Mouse (Mus musculus) CH12.LX (cell line): ENCODE data around the gene Scgb1b30. TPM values are rescaled to one million over a fixed set of nuclear protein-coding genes. Genes with fewer than 3 reads are reported as not detected.
"Not testable (repeated sequence)": the region's sequence is repeated elsewhere in the genome, so short reads cannot be mapped to it uniquely, and the experiment has no call there.

ENCODE experiments used
- DNase-seq: peaks from one replicate; pipeline ENCODE4 v3.0.0-alpha.2; 2013; ENCODE audit errors: extremely low read depth
- H3K27ac ChIP-seq: 2 replicates; pipeline ENCODE4 v1.5.1; 2012; ENCODE audit warnings: low read depth, mild to moderate bottlenecking, control low read depth, moderate library complexity; ENCODE audit not compliant: insufficient read depth
- H3K27me3 ChIP-seq: replicated peaks from 2 replicates; pipeline ENCODE3; 2012; ENCODE audit warnings: inconsistent platforms
- H3K36me3 ChIP-seq, 2 experiments: replicated peaks in 1 of 2; 2 replicates each; pipeline versions ENCODE3 to v1.6.1; 2012; ENCODE audit warnings: inconsistent platforms in 1 of 2, low read length in 1 of 2, mild to moderate bottlenecking in 1 of 2, mixed read lengths in 1 of 2, moderate library complexity in 1 of 2; ENCODE audit not compliant: control insufficient read depth in 1 of 2, insufficient read depth in 1 of 2
- H3K4me1 ChIP-seq, 2 experiments: 2 replicates each; pipeline ENCODE4 v1.6.1; 2012; ENCODE audit warnings: inconsistent platforms in 1 of 2, moderate library complexity in 1 of 2; ENCODE audit not compliant: insufficient read depth in 2 of 2, control insufficient read depth in 1 of 2
- H3K4me2 ChIP-seq: 2 replicates; pipeline ENCODE4 v1.6.1; 2012; ENCODE audit warnings: low read depth, mild to moderate bottlenecking, control low read depth; ENCODE audit not compliant: poor library complexity, insufficient read depth, severe bottlenecking
- H3K4me3 ChIP-seq, 3 experiments: fragments of 150-350 bp in 1 of 3; sonication (generic) in 1 of 3; replicated peaks in 1 of 3; 2 replicates each; pipeline versions ENCODE3 to v1.5.1; 2011 to 2012; ENCODE audit warnings: low read depth in 2 of 3, low read length in 2 of 3, mild to moderate bottlenecking in 2 of 3, moderate library complexity in 2 of 3, control low read depth in 1 of 3, improper control_type of control experiment in 1 of 3, inconsistent platforms in 1 of 3, mixed read lengths in 1 of 3; ENCODE audit not compliant: poor library complexity in 1 of 3
- H3K79me2 ChIP-seq: replicated peaks from 2 replicates; pipeline ENCODE4 v1.6.1; 2012; ENCODE audit warnings: mild to moderate bottlenecking, moderate library complexity; ENCODE audit not compliant: control insufficient read depth, poor library complexity, insufficient read depth, severe bottlenecking; ENCODE audit errors: extremely low read depth
- H3K9ac ChIP-seq: 2 replicates; pipeline ENCODE4 v1.6.1; 2012; ENCODE audit warnings: low read depth, mild to moderate bottlenecking, control low read depth, moderate library complexity; ENCODE audit not compliant: insufficient read depth
- H3K9me3 ChIP-seq: replicated peaks from 2 replicates; pipeline ENCODE3; 2012; ENCODE audit warnings: low read length, inconsistent platforms, mixed read lengths
- BHLHE40 ChIP-seq: IDR thresholded peaks from 2 replicates; pipeline ENCODE4 v1.6.1; 2011; ENCODE audit warnings: mild to moderate bottlenecking, low read depth, low read length, improper control_type of control experiment
- CHD2 ChIP-seq: IDR thresholded peaks from 2 replicates; pipeline ENCODE4 v1.6.1; 2011; ENCODE audit warnings: low read length, improper control_type of control experiment
- CTCF ChIP-seq, 2 experiments: IDR thresholded peaks in 1 of 2; conservative IDR thresholded peaks in 1 of 2; 2 replicates each; pipeline ENCODE4 v1.5.1; 2011 to 2012; ENCODE audit warnings: low read depth in 2 of 2, low read length in 2 of 2, improper control_type of control experiment in 1 of 2, inconsistent platforms in 1 of 2, mild to moderate bottlenecking in 1 of 2, moderate library complexity in 1 of 2
- E2F4 ChIP-seq: IDR thresholded peaks from 2 replicates; pipeline ENCODE4 v1.6.1; 2011; ENCODE audit warnings: low read depth, low read length, improper control_type of control experiment; ENCODE audit not compliant: insufficient replicate concordance
- EP300 ChIP-seq: IDR thresholded peaks from 2 replicates; pipeline ENCODE4 v1.6.1; 2011; ENCODE audit warnings: low read length, improper control_type of control experiment
- GABPA ChIP-seq: IDR thresholded peaks from 2 replicates; pipeline ENCODE4 v1.6.1; 2012; ENCODE audit warnings: low read depth, low read length, improper control_type of control experiment, inconsistent platforms; ENCODE audit not compliant: insufficient replicate concordance
- HCFC1 ChIP-seq: IDR thresholded peaks from 2 replicates; pipeline ENCODE4 v1.6.1; 2012; ENCODE audit warnings: low read depth, mild to moderate bottlenecking, inconsistent platforms, low read length, improper control_type of control experiment
- IRF4 ChIP-seq: IDR thresholded peaks from 2 replicates; pipeline ENCODE4 v1.6.1; 2014; ENCODE audit warnings: low read depth, mild to moderate bottlenecking, inconsistent platforms, low read length, improper control_type of control experiment
- KAT2A ChIP-seq: IDR thresholded peaks from 2 replicates; pipeline ENCODE4 v1.6.1; 2012; ENCODE audit warnings: low read length, improper control_type of control experiment, inconsistent platforms; ENCODE audit not compliant: insufficient replicate concordance
- MAFK ChIP-seq: IDR thresholded peaks from 2 replicates; pipeline ENCODE4 v1.6.1; 2011; ENCODE audit warnings: low read length, improper control_type of control experiment; ENCODE audit not compliant: insufficient replicate concordance
- MAZ ChIP-seq: IDR thresholded peaks from 2 replicates; pipeline ENCODE4 v1.6.1; 2012; ENCODE audit warnings: low read depth, mild to moderate bottlenecking, inconsistent platforms, low read length, improper control_type of control experiment, moderate library complexity
- NRF1 ChIP-seq: IDR thresholded peaks from 2 replicates; pipeline ENCODE4 v1.6.1; 2014; ENCODE audit warnings: low read depth, mild to moderate bottlenecking, inconsistent platforms, low read length, improper control_type of control experiment, moderate library complexity
- PAX5 ChIP-seq: IDR thresholded peaks from 2 replicates; pipeline ENCODE4 v1.6.1; 2012; ENCODE audit warnings: low read length, inconsistent platforms, mixed read lengths
- POLR2A ChIP-seq: IDR thresholded peaks from 2 replicates; pipeline ENCODE4 v1.6.1; 2011; ENCODE audit warnings: low read depth, mild to moderate bottlenecking, improper control_type of control experiment, low read length
- POLR2AphosphoS2 ChIP-seq: IDR thresholded peaks from 2 replicates; pipeline ENCODE4 v1.6.1; 2011; ENCODE audit warnings: low read depth, low read length, improper control_type of control experiment
- RAD21 ChIP-seq: IDR thresholded peaks from 2 replicates; pipeline ENCODE4 v1.6.1; 2011; ENCODE audit warnings: low read depth, mild to moderate bottlenecking, low read length, improper control_type of control experiment, moderate library complexity
- SIN3A ChIP-seq: IDR thresholded peaks from 2 replicates; pipeline ENCODE4 v1.6.1; 2012; ENCODE audit warnings: low read length, improper control_type of control experiment, inconsistent platforms
- SMC3 ChIP-seq: IDR thresholded peaks from 2 replicates; pipeline ENCODE4 v1.6.1; 2011; ENCODE audit warnings: low read depth, low read length, improper control_type of control experiment
- TBP ChIP-seq: conservative IDR thresholded peaks from 2 replicates; pipeline ENCODE4 v1.6.1; 2011; ENCODE audit warnings: low read depth, low read length, improper control_type of control experiment
- TCF12 ChIP-seq: IDR thresholded peaks from 2 replicates; pipeline ENCODE4 v1.6.1; 2014; ENCODE audit warnings: low read depth, mild to moderate bottlenecking, inconsistent platforms, low read length, improper control_type of control experiment
- UBTF ChIP-seq: IDR thresholded peaks from 2 replicates; pipeline ENCODE4 v1.6.1; 2012; ENCODE audit warnings: low read depth, mild to moderate bottlenecking, inconsistent platforms, low read length, improper control_type of control experiment, moderate library complexity
- USF2 ChIP-seq: conservative IDR thresholded peaks from 2 replicates; pipeline ENCODE4 v1.6.1; 2011; ENCODE audit warnings: low read depth, low read length, improper control_type of control experiment
- ZC3H11A ChIP-seq: IDR thresholded peaks from 2 replicates; pipeline ENCODE4 v1.6.1; 2012; ENCODE audit warnings: low read depth, mild to moderate bottlenecking, inconsistent platforms, low read length, improper control_type of control experiment
- ZKSCAN1 ChIP-seq: IDR thresholded peaks from 2 replicates; pipeline ENCODE4 v1.6.1; 2012; ENCODE audit warnings: low read depth, inconsistent platforms, low read length, improper control_type of control experiment, borderline replicate concordance
- ZNF384 ChIP-seq: IDR thresholded peaks from 2 replicates; pipeline ENCODE4 v1.6.1; 2012; ENCODE audit warnings: low read depth, low read length, improper control_type of control experiment, inconsistent platforms
- dilution Hi-C: fragments of 300-500 bp; cut with MboI; formaldehyde crosslinking; loops from 2 replicates; pipeline ENCODE4 v1.14.3; 2020; ENCODE audit warnings: low sequenced_read_pairs; ENCODE audit not compliant: extremely low pct_unique_long_range_greater_than_20kb, extremely low pct_ligation_motif_present
- in situ Hi-C: fragments of 300-500 bp; cut with MboI; formaldehyde crosslinking; loops from 3 replicates; pipeline ENCODE4 v1.14.3; 2019; ENCODE audit warnings: low sequenced_read_pairs, low pct_ligation_motif_present, low pct_unique_long_range_greater_than_20kb, mixed read lengths
- polyA plus RNA-seq: library from polyadenylated mRNA; unstranded; fragments of >175 nt; gene quantifications from 2 replicates; pipeline ENCODE4 v1.2.1, GENCODE M21; 2012; ENCODE audit warnings: low read depth; ENCODE audit not compliant: insufficient read length
- total RNA-seq, 2 experiments: library from RNA; depleted of rRNA; stranded (reverse); fragments of 300-350 nt in 1 of 2; fragments of >200 nt in 1 of 2; gene quantifications; 2 replicates each; pipeline ENCODE4 v1.2.3; 2012 to 2014

The Scgb1b30 gene
- total RNA-seq (2012; rRNA removed): not detected in 2 replicates
- total RNA-seq (2014; rRNA removed): not detected in 2 replicates
- polyA plus RNA-seq: not detected in 2 replicates

DNA sequence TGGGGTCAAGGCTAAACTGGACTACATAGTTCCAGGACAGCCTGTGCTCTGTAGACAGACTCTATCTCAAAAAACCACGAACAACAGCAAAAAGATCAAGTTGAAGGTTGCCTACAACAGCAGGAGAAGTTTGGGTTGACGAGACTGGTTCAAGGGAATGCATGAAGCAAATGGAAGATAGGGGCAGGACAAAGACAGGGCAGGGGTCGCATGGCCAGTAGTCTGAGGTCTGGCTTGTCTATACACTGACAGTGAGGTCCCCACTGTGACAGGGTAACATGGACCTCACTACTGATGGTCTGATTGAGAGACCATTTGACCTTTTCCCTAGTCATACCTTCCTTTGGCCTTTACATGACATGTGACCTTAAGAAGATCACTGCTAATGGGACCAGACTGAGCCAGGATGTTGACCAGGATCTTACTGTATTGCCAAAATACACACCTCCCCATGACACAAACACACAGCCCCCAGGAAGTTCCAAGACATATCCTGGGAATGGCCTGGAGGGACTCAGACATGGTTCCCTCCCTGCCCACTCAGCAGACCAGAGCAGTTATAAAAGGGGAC is at the start of gene Scgb1b30:
TSS of gene Scgb1b30 (plus strand) at position 521 of the 571 bp plus-strand sequence.
- Histone ChIP-seq H3K27me3 (peaks cover 3% of the 10 kb centered on the region), H3K79me2 (no peaks in the 10 kb centered on the region), H3K36me3 (no peaks in the 10 kb centered on the region), H3K4me2 (no peak within 1 kb of the TSS), H3K9me3 (peaks cover 5% of the 10 kb centered on the region), H3K9ac (no peak within 1 kb of the TSS), H3K27ac (no peak within 1 kb of the TSS), H3K4me1 (no peaks in the 10 kb centered on the region), H3K4me3 (no peak within 1 kb of the TSS)
- TF ChIP-seq UBTF (no peak), ZNF384 (no peak), CTCF (conservative IDR thresholded peaks at IDR 0.05 in 1 of 2, IDR thresholded peaks at IDR 0.05 in 1 of 2; ENCODE audit: low read depth in 2 of 2, low read length in 2 of 2) (no peak), USF2 (no peak), EP300 (no peak), E2F4 (no peak), TBP (no peak), NRF1 (no peak), BHLHE40 (no peak), SMC3 (no peak), IRF4 (no peak), ZC3H11A (no peak), POLR2A (no peak)
- in situ Hi-C loops: no loop called here
- no peak for DNase-seq
- dilution Hi-C loops: no loop called here

DNA sequence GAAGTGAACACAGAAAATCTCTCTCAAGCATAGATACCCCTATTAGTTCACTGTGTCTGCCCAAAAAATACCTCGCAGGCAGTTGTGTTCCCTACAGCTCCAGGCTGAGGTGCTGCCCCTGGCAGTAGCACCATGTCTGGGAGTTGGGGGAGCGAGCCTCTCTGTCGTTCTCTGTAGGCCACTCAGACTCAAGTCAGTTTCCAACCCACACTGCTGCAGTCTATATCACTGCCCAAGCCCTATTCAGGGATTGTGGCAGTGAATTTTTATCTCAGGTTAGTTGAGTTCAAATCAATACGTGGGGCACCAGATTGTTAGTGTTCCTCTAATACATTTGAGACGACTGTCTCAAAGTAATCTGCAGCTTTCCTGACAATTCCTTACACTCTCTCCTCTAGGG is 27.1 kb upstream of the Scgb1b30 start:
- H3K79me2 ChIP-seq, H3K4me1 ChIP-seq, dilution Hi-C loops, in situ Hi-C loops, DNase-seq, H3K9ac ChIP-seq, H3K4me3 ChIP-seq, H3K36me3 ChIP-seq, H3K9me3 ChIP-seq, H3K4me2 ChIP-seq, H3K27ac ChIP-seq: not testable (repeated sequence)
- peaks cover 29% of the 10 kb centered on the region for H3K27me3 ChIP-seq

DNA sequence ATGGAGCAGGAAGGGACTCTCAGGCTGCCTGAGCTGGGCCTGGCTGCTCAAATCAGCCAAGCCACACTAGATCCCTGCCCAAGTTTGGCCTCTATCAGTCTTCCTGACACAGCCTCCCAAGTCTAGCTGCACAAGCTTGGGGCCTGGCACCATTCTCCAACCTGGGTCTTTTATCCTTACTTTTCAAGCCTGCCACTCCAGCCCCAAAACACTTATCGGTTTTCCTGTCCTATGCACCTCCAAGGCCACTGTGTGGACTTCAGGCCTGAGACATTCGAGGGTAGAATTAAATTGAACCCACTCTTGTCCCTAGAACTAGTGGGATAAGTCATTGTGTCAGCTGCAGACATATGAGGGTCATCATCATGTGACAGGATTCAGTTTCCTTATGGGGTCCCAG is 4.8 kb downstream of the Scgb1b30 start:
- DNase-seq: no peak
- TF ChIP-seq TCF12: no peak
- no peak for TF ChIP-seq SIN3A
- no peak for TF ChIP-seq POLR2AphosphoS2
- no peak for TF ChIP-seq RAD21
- TF ChIP-seq KAT2A: no peak
- TF ChIP-seq IRF4: no peak
- TF ChIP-seq CHD2: no peak
- no peak for TF ChIP-seq USF2
- no peak for TF ChIP-seq GABPA
- no peak for TF ChIP-seq PAX5
- TF ChIP-seq ZKSCAN1: no peak
- no peak for TF ChIP-seq HCFC1
- TF ChIP-seq MAZ: no peak
- no peak for TF ChIP-seq MAFK
- in situ Hi-C loops (loop anchor here (25.0 kb wide), 1 partner anchor 88 kb away; the partner anchor contains the start of genes Scgb1b27 and Scgb2b27), dilution Hi-C loops (no loop called here)
- peaks cover 19% of the 10 kb centered on the region for H3K27me3 ChIP-seq
- no peaks in the 10 kb centered on the region for H3K79me2 ChIP-seq
- peaks cover 5% of the 10 kb centered on the region for H3K9me3 ChIP-seq
- no peak overlapping the region for H3K27ac ChIP-seq
- H3K4me1 ChIP-seq: no peaks in the 10 kb centered on the region
- H3K9ac ChIP-seq: no peak overlapping the region
- no peaks in the 10 kb centered on the region for H3K36me3 ChIP-seq
- no peak overlapping the region for H3K4me2 ChIP-seq
- no peak overlapping the region for H3K4me3 ChIP-seq
